Mouse (Mus musculus): ENCODE measurements around the gene Gm20388. TPM values are rescaled to one million over a fixed set of nuclear protein-coding genes. Genes with fewer than 3 reads are reported as not detected.
A peak's percentile ranks its signal among the peaks of the same experiment; 100 is the strongest.

The Gm20388 gene
- polyA plus RNA-seq, 1 experiment from 2014 or later = 3.6 TPM

DNA sequence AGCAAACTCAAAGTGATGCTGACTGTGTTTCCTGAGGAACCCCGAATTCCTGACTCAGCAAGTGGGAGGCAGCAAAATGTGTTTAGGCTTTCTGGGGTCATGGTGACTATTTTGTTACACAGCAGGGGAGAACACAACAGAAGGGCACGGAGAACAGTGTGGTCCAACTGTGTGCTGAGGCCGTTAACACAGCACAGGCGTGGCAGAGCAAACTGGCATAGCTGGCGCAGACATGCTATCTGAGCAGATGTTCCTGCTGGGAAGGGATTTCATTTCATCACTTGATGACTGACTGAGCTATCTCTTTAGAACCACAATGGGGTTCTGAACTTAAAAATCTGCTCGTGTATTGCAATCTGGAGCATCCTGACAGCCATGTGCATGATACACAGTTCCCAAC lies 1974.8 kb downstream of the Gm20388 start:
- Histone ChIP-seq H3K27me3 (replicated peaks; ENCODE audit: low read depth, poor library complexity, severe bottlenecking) (no peaks in the 10 kb centered on the region), H3K4me1 (no peaks in the 10 kb centered on the region), H3K36me3 (replicated peaks) (peaks cover 84% of the 10 kb centered on the region), H3K27ac (replicated peaks) (no peak overlapping the region), H3K9me3 (no peaks in the 10 kb centered on the region), H3K4me3 (no peak overlapping the region)
- 87% methylated on average over 6 of the region's 6 CpGs for WGBS
- DNase-seq (ENCODE audit: low spot score) = no peak

DNA sequence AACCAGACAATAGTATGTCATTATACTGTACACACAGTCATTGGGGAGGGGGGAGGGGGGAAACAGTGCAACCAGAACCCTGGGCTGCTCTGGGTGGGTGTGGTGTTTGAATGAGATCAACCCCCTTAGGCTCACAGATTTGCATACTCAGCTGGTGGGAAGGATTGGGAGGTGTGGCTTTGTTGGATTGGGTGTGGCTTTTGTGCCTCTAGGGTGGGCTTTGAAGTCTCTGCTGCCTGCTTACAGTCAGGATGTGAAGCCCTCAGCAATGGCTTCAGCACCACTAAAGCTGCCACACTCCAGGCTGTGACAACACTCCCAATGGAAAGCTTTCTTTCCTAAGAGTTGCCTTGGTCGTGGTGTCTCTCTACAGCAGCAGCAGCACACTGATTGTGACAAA lies 1976.9 kb downstream of the Gm20388 start:
- no peak overlapping the region for H3K4me3 ChIP-seq
- peaks cover 67% of the 10 kb centered on the region for H3K36me3 ChIP-seq (replicated peaks)
- no peaks in the 10 kb centered on the region for H3K9me3 ChIP-seq
- no peaks in the 10 kb centered on the region for H3K27me3 ChIP-seq (replicated peaks; ENCODE audit: low read depth, poor library complexity, severe bottlenecking)
- 71% methylated on average over 1 of the region's 1 CpGs for WGBS
- H3K27ac ChIP-seq (replicated peaks) = no peak overlapping the region
- no peaks in the 10 kb centered on the region for H3K4me1 ChIP-seq
- no peak for DNase-seq (ENCODE audit: low spot score)

GRCm38 (mm10) chr8:121889317-121889716 lies 1978.7 kb downstream of the Gm20388 start:
- Histone ChIP-seq H3K4me3 (no peak overlapping the region), H3K9me3 (no peaks in the 10 kb centered on the region), H3K4me1 (no peaks in the 10 kb centered on the region), H3K36me3 (replicated peaks) (peaks cover 60% of the 10 kb centered on the region), H3K27me3 (replicated peaks; ENCODE audit: low read depth, poor library complexity, severe bottlenecking) (no peaks in the 10 kb centered on the region), H3K27ac (replicated peaks) (no peak overlapping the region)
- no peak for DNase-seq (ENCODE audit: low spot score)
- 89% methylated on average over 1 of the region's 1 CpGs for WGBS

DNA sequence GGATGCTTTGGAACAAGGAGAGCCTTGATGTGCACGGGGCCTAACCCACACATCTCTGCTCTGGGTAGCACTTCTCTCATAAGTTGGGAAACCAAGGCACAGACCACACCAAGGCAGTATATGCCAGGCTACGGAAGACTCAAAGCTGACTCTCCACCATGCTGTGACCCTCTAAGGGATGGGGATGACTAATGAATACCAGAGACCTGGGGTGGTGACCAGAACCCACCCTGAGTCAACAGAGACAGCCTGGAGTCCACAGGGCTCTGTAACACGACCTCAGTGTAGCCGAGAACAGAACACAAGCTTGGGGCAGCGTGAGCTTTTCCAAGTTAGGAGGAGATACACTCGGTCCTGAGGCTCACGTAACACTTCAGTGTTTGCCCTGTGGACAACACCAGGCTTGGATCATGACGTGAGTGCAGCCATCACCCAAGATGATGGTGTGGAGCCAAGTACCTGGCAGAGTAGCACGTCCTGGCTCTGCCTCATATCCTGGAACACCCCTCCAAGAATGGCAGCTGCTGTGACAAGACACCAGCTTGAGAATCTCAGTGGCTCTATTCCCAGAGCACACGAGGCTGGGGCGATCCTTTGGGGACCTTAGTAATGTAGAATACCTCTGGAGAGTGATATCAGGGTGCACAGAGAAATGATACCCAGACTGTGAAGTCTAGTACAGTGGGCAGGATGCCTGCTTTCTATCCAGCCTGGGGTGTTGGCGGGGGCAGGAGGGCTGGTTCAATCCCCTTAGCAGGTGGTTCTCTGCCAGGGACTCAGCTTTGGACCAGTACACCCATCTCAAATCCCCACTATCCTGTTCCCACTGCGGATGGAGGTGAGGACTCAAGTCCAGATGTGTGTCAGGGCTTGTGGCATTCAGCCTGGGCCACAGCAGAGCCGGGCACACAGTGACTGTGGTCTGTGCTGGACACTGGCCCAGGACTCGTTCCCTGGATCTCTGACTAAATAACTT lies 1979.5 kb downstream of the Gm20388 start:
- WGBS = 80% methylated on average over 15 of the region's 15 CpGs
- no peaks in the 10 kb centered on the region for H3K9me3 ChIP-seq
- no peak for DNase-seq (ENCODE audit: low spot score)
- H3K36me3 ChIP-seq (replicated peaks) = peaks cover 60% of the 10 kb centered on the region
- H3K27me3 ChIP-seq (replicated peaks; ENCODE audit: low read depth, poor library complexity, severe bottlenecking) = no peaks in the 10 kb centered on the region
- no peak overlapping the region for H3K4me3 ChIP-seq
- H3K27ac ChIP-seq (replicated peaks) = no peak overlapping the region
- H3K4me1 ChIP-seq = no peaks in the 10 kb centered on the region; the same call in 1 of the 2 replicates

DNA sequence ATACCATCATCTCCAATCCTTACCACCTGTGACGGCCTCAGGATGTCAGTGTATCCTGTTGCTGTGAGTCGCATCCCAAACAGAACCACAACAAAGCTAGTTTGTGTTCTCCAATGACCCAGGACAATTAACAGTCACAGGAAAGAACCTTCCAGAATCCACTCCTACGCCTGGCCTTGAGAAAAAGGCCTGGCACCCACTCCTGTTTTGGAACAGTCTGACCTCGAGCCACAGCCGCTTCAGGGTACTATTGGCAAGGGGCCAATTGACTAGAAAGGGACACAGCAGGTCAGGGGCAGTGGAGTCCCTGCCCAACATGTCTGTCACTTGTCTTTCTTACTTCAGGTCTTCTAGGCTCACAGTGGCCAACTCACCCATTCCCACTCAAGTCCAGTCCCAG lies 1982.2 kb downstream of the Gm20388 start:
- 83% methylated on average over 5 of the region's 5 CpGs for WGBS
- Histone ChIP-seq H3K9me3 (no peaks in the 10 kb centered on the region), H3K27me3 (replicated peaks; ENCODE audit: low read depth, poor library complexity, severe bottlenecking) (0 out of 2 replicates have a peak, but pooled peaks cover 5% of the 10 kb centered on the region), H3K4me3 (no peak overlapping the region), H3K27ac (replicated peaks) (no peak overlapping the region), H3K36me3 (replicated peaks) (peaks cover 39% of the 10 kb centered on the region), H3K4me1 (peaks cover 21% of the 10 kb centered on the region)
- DNase-seq (ENCODE audit: low spot score) = no peak

DNA sequence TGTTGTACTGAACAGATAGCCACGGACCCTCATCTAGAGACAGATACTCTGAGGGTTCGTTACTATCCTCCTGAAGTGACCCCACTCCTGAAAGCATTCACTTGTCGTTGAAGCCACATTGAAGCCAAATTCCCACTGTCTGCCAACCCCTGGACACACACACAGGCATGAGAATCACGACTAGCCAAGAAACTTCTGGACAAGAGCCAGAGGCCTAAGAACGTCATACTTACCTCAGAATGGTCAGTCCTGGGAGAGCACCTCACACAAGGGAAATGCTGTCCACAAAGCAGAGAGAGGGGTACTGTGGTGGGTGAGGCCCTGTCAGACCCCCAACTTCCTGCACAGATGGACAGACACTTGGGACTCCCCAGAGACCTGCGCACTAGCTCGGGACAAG lies 1985.3 kb downstream of the Gm20388 start:
- H3K4me1 ChIP-seq = peaks cover 43% of the 10 kb centered on the region
- peaks cover 26% of the 10 kb centered on the region for H3K36me3 ChIP-seq (replicated peaks)
- H3K9me3 ChIP-seq = no peaks in the 10 kb centered on the region
- DNase-seq (ENCODE audit: low spot score) = no peak
- 0 out of 2 replicates have a peak, but pooled peaks cover 5% of the 10 kb centered on the region for H3K27me3 ChIP-seq (replicated peaks; ENCODE audit: low read depth, poor library complexity, severe bottlenecking)
- no peak overlapping the region for H3K4me3 ChIP-seq
- H3K27ac ChIP-seq (replicated peaks) = no peak overlapping the region
- 81% methylated on average over 7 of the region's 7 CpGs for WGBS

DNA sequence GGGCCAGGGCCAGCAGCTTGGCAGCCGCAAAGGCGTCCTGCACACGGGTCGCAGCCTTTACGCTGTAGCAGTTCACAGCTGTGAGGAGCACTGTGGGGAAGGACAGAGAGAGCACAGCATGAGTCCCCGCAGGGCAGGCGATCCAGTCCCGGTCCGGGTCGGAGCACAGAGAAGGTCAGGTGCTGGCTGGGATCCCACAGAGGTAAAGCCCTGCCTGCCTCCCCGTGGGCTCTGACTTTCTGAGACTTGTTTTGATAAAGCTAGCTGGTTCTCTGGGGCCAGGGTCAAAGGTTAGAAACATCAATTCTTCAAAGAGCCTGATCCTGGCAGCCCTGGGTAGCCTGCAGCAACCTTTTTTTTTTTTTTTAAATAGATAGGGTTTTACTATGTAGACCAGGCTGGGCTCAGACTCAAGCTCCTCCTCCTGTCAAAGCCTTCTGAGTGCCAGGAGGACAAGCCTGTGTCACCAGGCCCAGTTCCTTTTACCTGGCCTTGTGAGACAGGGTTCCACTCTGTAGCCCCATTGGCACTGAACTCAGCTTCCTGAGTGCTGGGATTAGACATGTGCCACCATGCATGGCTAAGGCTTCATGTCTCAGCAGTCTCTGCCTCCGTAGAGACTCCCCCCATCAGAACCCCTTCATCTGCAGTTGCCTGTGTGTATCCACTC lies 1986.0 kb downstream of the Gm20388 start:
- peaks cover 50% of the 10 kb centered on the region for H3K4me1 ChIP-seq
- H3K27me3 ChIP-seq (replicated peaks; ENCODE audit: low read depth, poor library complexity, severe bottlenecking) = 0 out of 2 replicates have a peak, but pooled peaks cover 5% of the 10 kb centered on the region
- H3K27ac ChIP-seq (replicated peaks) = no peak overlapping the region
- WGBS = 28% methylated on average over 12 of the region's 12 CpGs
- H3K4me3 ChIP-seq = no peak overlapping the region
- no peak for DNase-seq (ENCODE audit: low spot score)
- H3K9me3 ChIP-seq = no peaks in the 10 kb centered on the region
- peaks cover 26% of the 10 kb centered on the region for H3K36me3 ChIP-seq (replicated peaks)

GRCm38 (mm10) chr8:121897205-121897604 lies 1986.6 kb downstream of the Gm20388 start:
- Histone ChIP-seq H3K4me3 (no peak overlapping the region), H3K27me3 (replicated peaks; ENCODE audit: low read depth, poor library complexity, severe bottlenecking) (0 out of 2 replicates have a peak, but pooled peaks cover 5% of the 10 kb centered on the region), H3K4me1 (peaks cover 56% of the 10 kb centered on the region), H3K36me3 (replicated peaks) (peaks cover 26% of the 10 kb centered on the region), H3K27ac (replicated peaks) (peak overlapping the region; percentile 78; the same call in 1 of the 2 replicates), H3K9me3 (no peaks in the 10 kb centered on the region)
- DNase-seq (ENCODE audit: low spot score) = no peak
- WGBS = 69% methylated on average over 9 of the region's 9 CpGs

GRCm38 (mm10) chr8:121897871-121898381 lies 1987.3 kb downstream of the Gm20388 start:
- peaks cover 62% of the 10 kb centered on the region for H3K4me1 ChIP-seq

GRCm38 (mm10) chr8:121898401-121898931 lies 1987.8 kb downstream of the Gm20388 start:
- Histone ChIP-seq H3K4me1 (peaks cover 66% of the 10 kb centered on the region), H3K27ac (replicated peaks) (peak overlapping the region; percentile 78), H3K9me3 (no peaks in the 10 kb centered on the region), H3K4me3 (peak overlapping the region; percentile 29; the same call in 1 of the 2 replicates), H3K27me3 (replicated peaks; ENCODE audit: low read depth, poor library complexity, severe bottlenecking) (0 out of 2 replicates have a peak, but pooled peaks cover 5% of the 10 kb centered on the region), H3K36me3 (replicated peaks) (peaks cover 22% of the 10 kb centered on the region)
- DNase-seq (ENCODE audit: low spot score) = peak; percentile 69
- WGBS = 12% methylated on average over 4 of the region's 4 CpGs

More at GRCm38 (mm10) chr8:121897871-121898381, 1987.3 kb downstream of the Gm20388 start:
- Histone ChIP-seq H3K36me3 (replicated peaks) (peaks cover 26% of the 10 kb centered on the region), H3K9me3 (no peaks in the 10 kb centered on the region), H3K27me3 (replicated peaks; ENCODE audit: low read depth, poor library complexity, severe bottlenecking) (0 out of 2 replicates have a peak, but pooled peaks cover 5% of the 10 kb centered on the region), H3K27ac (replicated peaks) (peak overlapping the region; percentile 78), H3K4me3 (peak overlapping the region; percentile 29; the same call in 1 of the 2 replicates)
- 39% methylated on average over 7 of the region's 7 CpGs for whole genome bisulfite sequencing
- no peak for DNase-seq (ENCODE audit: low spot score)

- 0 out of 2 replicates have a peak, but pooled peaks cover 5% of the 10 kb centered on the region for H3K27me3 ChIP-seq (replicated peaks; ENCODE audit: low read depth, poor library complexity, severe bottlenecking)
- H3K27ac ChIP-seq (replicated peaks) = peak overlapping the region; percentile 78
- no peak for DNase-seq (ENCODE audit: low spot score)
- WGBS = 80% methylated on average over 18 of the region's 18 CpGs
- 0 out of 2 replicates have a peak overlapping the region, but pooled peaks have one; percentile 29 for H3K4me3 ChIP-seq
- H3K9me3 ChIP-seq = no peaks in the 10 kb centered on the region
- peaks cover 75% of the 10 kb centered on the region for H3K4me1 ChIP-seq
- H3K36me3 ChIP-seq (replicated peaks) = peaks cover 14% of the 10 kb centered on the region
Measured at GRCm38 (mm10) chr8:121899180-121900044, 1988.8 kb downstream of the Gm20388 start.

All from embryonic facial prominence, embryonic 10.5 days (tissue).